Mouse (Mus musculus): ENCODE data around the gene Ssr2. TPM values are rescaled to one million over a fixed set of nuclear protein-coding genes. Genes with fewer than 3 reads are reported as not detected.

The Ssr2 gene
- 10 to 100 TPM; 97.1 to 98.9 TPM for total RNA-seq (2021)

DNA sequence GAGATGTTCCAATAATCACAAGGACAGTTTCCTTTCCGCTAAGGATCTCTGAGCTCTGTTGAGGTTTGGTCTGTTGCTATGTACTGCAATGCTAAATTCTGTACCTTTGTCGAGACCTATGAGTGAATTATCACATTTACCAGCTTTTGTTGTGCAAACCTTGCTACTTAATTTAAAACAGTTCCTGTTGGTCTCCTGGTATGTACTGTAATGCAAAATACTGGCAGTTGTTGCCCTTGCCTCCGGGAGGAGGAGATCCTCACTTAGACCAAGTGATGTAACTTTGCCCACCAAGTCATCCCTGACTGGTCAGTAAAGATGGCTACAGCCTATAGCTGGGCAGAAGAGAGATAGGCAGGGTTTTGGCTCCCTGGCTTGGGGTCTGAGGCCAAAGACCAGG, at the start of gene Ssr2:
Ssr2 (plus strand) TSS at position 337 of the 400 bp plus-strand sequence.
- DNase-seq: no peak

DNA sequence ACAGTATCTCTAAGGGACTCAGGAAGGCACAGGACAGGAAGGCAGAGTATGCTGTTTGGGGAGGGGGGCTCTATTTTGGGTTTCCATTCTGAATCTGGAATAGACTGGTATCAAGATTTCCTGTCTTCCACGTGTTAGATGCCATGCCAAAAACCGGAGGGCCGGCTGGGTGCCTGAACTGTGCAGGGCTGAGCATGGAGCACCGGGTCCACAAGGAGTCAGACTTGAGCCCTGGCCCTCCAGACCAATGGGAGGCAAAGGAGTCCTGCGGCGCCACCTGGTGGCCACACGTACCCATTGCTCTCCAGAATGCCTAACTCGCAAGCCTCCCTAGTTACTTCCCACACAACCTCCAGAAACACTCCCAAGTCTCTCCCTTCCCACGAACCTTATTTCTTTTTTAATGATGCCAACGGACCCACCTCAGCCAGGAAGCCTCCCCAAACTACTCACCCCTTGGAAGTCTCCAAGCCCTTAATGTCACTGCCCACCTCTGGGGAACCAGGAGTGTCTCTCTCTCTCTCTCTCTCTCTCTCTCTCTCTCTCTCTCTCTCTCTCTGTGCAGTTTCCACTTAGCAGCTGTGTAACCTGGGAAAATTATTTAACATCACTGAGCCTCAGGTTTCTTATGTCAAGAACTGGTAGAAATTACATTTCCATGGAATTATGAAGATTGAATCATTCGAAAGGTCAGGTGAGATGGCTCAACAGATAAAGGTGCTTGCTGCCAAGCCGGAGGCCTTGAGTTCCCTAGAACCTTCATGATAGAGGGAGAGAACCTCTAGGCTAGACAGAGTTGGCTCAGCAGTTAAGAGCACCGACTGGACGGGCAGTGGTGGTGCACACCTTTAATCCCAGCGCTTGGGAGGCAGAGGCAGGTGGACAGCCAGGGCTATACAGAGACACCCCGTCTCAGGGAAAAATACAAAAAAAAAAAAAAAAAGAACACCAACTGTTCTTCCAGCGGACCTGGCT, 49.2 kb upstream of the Ssr2 start:
- DNase-seq: peak; percentile 70 to 76

DNA sequence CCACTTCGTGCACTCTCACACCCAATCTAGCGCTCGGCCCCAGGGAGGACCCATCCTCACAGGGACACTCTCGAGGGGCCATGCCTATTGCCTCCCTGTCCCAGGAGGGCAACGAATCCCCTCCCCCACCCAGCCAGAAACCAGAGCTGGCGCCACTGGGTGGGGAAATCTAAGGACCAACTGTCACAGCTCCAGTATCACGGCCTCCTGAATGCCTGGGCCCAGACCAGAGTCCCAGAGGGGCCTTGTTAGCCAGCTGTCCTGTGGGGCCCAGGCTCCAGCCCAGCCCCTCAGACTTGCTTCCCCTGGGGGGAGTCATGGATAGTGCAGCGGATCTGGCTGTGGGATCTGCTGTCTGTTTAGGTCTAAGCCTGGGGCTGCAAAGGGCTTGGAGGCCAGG, 48.1 kb upstream of the Ssr2 start:
- DNase-seq: no peak

DNA sequence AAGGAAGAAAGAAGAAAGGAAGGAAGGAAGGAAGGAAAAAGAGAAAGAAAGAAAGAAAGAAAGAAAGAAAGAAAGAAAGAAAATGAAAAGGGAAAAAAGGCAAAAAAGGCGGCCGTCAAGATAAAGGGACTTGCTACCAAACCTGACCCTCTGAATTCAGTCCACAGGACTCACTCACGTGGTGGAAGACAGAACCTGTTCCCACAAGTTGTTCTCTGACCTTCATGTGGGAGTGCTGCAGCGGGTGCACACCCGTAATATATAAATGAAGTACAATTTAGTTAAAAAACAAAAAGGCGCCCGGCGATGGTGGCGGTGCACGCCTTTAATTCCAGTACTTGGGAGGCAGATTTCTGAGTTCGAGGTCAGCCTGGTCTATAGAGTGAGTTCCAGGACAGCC, 47.0 kb upstream of the Ssr2 start:
- DNase-seq: no peak

DNA sequence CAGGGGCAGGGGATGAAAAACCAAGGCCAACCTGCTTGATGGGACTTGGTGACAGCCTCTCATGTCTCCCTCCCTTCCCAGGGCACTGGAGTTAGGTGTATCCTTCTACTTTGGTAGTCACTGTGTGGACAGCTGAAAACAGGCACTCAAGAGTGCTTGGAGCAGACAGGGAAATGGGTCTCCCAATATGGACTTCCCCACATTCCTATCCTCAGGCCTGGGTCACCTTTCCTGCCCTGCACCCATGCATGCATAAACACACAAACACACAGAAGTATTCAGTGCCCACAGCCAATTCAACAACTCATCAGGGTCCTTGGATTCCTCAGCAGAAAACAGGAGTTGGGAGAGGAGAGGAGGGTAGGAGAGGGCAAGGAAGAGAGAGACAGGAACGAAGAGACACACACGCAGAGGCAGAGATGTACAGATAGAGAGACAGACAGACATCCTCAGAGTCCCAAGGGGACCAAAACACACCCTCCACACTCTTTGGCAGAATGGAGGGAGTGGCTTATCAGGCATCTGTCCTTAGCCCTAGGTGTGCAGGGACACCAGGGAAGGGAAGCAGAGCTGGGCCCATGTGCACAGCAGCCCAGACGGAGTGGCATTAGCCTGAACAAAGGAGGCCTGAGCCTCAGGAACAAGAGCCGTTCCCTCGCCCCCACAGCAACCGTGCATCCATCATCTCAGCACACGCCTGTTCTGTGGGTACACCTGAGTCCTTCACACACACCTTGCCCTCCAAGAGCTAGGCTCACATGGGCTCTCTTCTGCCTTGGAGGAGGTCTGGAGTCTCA, 46.3 kb upstream of the Ssr2 start:
- no peak for DNase-seq

DNA sequence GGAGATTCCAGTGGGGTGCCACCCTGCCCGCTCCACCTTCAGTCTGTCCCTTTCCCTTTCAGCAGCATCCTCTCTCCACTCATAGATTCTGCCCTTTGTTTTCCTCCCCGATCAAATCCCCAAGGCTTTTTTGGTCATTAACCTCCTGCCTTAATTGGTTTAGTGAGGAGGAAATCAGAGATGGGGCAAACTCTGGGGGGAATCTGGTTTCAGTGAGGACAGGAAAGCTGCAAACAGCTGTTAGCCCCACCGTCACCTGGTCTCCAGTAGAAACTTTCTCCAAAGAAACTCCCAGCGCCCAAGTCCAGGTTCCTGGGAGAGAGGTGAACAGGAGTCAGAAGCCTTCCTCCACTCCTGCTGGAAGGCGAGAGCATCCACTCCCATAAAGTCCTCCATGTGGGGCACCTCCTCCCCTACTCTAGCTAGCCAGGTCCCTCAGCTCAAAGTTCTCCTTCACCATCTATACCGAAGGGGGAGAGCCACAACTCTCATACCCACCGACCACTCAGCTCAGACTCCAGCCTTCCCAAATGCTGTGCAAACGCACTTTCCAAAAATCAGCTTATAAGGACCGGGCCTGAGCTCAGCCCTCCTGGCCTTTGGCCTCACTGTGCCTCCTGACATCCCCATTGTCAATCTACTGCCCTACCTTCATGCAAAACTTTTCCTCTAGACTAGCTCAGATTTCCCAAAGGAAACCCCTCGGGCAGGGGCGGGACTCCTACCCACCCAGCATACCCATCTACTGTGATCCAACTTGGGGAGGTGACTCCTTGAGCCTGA, 45.4 kb upstream of the Ssr2 start:
- no peak for DNase-seq

DNA sequence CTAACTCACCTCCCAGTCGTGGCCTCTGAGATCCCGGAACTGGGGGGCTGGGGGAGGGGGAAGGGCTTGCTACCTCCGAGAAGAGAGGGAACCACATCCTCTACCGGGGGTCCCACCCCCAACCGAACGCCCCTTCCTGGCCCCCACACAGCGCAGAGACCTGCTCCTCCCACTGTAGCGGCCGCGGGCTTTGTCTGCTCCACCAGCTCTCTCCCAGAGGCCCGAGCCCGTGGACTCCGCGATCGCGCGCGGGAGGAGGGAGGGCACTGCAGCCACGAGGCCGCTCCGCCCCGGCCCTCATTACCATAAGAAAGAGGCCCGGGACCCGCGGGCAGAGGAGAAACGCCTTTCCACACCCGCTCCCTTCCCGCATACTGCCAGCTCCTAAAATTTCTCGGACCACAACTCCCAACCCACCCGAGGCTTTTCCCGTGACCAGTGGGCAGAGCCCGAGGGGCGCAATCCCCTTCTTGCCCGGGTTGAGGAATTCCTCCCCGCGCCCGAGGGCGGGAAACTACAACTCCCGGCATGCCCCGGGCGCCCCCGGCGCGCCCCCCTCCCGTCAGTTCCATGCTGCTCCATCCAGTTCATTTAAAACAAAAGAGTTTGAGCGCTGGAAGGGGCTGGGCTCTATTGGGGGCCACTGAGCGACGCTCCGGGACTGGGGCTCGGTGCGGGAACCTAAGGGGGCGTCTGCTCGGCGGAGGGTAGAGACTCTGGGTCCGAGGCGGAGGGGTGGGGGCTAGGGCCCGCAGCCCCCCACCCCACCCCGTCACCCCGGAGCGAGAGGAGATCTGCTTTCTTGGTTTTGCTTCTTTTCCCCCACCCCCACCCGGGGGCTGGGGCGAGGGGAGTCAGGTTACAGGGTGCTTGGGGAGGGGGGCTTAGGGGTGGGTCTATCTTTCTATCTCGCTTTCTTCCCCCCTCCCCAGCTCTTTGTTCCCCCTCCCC, 44.1 kb upstream of the Ssr2 start:
- DNase-seq: peak; percentile 89

DNA sequence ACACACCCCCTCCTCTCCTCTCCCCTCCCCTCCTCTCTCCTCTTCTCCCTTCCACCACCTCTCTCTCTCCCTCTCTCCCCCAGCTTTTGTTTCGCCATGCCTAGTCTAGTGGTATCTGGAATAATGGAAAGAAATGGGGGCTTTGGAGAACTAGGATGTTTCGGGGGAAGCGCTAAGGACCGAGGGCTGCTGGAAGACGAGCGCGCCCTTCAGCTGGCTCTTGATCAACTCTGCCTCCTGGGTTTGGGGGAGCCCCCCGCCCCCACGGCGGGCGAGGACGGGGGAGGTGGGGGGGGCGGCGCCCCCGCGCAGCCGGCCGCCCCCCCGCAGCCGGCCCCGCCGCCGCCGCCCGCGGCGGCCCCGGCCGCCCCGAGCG, 43.4 kb upstream of the Ssr2 start, which contains the start of gene Mex3a:
Mex3a (plus strand) TSS at position 97 of the 376 bp plus-strand sequence.
- DNase-seq: no peak

DNA sequence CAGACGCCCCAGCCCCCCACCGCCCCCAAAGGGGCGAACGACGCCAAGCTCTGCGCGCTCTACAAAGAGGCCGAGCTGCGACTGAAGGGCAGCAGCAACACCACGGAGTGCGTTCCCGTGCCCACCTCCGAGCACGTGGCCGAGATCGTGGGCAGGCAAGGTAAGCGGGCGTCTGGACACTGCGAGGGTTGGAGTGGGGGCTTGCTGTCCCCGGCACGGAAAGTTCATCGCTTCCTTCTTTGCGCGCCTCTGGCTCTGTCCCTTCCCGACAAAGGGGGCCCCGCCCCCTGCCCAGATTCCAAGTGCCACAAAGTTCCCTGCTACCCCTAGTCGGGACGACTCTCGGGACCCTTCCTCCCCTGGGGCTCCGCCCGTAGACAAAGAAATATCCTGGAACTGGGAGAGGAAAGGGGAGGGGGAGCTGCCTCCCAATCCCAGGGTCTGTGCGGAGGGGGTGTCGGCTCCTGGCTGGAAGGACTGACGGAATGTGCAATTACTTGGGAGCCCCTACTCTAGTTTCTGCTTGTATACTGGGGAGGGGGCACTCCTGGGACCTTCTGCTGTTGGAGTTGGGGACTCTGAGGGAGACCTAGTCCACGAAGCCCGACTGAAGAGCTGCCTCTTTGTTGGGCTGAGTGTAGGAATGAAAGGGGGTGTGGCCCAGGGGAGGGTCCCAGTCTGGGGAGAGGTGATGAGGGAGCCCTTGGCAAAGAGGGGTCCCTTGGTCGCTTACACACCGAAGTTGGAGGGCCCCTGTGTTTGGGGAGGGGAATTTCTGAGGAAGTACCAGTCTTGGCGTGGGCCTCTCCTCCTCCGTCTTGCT, 42.8 kb upstream of the Ssr2 start:
- DNase-seq: no peak

DNA sequence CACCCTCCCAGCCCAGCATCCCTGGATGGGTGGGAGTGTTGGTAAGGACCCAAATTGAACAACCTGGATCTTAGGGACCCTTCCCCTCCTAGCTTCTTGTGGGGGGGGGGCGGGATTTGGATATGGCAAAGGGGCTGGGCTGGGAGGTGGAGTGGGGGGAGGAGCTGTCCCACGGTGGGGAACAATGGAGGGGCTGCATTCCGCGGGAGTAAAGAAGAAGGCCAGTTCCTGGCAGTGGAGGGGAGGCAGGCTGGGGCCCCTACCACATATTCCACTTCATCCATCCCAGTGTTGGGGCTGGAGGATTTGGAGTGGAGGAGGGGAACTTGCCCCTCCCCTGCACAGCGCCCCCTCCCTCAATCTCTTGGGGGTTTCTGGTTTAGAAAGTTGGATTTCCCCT, 42.0 kb upstream of the Ssr2 start:
- DNase-seq: no peak

DNA sequence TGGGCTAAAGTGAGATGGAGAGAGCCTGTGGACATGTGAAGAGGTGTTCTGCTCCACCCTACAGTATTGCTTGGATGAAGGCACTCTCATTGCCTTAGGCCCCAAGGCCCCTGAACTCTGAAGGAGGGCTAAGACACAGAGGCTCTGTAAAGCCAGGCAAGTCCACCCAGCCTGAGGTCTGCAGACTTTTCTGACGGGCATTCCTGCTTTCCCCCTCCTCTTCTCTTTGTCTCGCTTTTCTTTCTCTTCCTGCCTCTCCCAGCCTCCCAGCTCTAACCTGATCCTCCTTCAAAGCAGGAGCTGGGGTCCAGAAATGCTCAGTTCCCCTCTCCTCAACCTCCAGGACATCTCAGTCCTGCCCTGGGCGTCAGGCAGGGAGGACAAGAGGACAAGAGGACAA, 40.7 kb upstream of the Ssr2 start:
- DNase-seq: no peak

DNA sequence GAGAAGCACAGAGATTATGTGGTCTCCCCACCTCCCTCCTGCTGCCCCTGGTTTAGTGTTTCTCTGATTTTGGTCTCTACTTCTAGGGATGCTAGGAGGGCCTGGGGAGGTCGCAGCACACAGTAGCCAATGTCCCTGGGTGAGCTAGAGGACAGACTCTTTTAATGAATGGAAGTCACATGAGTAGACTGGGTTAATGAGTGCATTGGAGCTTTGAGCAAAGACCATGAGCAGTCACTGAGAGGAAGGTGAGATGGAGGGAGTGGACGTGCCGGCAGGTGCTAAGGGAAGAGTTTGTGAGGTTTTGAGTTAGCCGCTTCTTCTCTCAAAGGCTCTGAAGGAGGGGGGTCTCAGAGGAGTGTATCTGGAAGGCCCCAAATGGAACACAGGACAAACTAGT, 40.1 kb upstream of the Ssr2 start:
- DNase-seq: no peak

DNA sequence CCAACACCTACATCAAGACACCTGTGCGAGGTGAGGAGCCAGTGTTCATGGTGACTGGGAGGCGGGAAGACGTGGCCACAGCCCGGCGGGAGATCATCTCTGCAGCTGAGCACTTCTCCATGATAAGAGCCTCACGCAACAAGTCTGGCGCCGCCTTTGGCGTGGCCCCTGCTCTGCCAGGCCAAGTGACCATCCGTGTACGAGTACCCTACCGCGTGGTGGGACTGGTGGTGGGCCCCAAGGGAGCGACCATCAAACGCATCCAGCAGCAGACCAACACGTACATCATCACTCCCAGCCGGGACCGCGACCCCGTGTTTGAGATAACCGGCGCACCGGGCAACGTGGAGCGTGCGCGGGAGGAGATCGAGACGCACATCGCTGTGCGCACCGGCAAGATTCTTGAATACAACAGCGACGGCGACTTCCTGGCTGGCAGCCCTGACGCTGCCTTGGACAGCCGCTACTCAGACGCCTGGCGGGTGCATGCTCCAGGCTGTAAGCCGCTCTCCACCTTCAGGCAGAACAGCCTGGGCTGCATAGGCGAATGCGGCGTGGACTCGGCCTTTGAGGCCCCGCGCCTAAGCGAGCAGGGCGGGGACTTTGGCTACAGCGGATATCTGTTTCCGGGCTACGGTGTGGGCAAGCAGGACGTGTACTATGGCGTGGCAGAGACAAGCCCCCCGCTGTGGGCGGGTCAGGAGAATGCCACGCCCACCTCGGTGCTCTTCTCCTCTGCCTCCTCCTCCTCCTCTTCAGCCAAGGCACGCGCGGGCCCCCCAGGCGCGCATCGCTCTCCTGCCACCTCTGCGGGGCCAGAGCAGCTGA, 39.4 kb upstream of the Ssr2 start:
- peak; percentile 61 to 78 for DNase-seq

DNA sequence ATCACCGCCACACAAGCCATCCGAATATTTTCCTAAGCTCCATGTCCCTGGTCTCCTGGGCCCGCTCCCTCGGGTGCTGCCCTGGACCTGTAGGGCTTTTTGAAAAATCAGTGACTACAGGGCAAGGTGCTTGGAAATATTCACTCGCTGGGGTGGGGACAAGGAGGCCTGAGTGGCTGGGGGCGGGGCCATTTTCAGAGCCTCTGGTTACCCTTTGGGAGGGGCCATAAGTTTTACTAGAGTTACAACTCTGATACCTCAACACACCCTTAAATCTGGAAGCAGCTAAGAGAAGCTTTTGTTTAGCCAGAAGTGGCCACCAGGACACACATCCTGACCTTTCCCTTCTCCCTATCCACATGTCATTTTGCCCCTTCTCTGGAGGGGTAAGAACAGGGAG, 38.5 kb upstream of the Ssr2 start:
- no peak for DNase-seq

DNA sequence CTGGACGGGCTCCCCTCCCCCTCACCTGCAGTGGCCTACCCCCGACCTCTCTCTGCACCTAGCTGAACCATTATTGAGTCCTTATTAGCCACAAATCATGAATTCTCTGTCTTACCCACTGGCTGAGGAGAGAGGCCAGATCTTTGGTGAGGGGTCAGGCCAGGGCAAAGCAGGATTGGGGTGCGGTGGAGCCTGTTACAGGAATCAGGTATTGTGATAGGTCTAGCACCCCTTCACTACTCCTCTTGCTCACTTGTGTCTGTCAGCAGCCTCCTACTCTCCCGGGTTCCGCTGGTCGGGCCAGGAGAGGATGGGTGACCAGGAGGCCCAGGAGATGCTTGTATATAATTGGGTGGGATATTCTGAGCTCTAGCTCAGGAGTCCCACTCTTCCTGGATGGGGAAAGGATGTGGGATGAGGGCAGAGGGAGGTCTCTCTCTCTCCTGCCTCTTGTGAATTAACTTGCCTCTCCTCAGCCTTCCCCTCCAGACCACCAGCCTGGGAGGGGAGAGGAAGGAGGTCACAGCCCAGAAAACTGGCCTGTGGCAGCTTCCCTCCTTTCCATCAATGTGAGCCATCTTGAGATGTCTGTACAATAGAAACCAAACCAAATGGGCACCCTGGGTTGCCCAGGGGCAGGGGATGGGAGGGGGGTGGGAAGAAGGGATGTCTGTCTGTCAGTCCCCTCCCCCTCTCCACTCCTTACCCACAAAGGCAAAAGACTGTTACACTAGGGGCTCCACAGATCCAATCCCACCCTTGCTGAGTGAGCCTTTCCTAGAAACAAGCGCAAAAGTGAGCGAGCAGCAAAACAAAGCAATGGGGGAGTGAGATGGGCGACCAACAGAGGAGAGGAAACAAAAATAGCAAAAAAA, 37.2 kb upstream of the Ssr2 start:
- no peak for DNase-seq

DNA sequence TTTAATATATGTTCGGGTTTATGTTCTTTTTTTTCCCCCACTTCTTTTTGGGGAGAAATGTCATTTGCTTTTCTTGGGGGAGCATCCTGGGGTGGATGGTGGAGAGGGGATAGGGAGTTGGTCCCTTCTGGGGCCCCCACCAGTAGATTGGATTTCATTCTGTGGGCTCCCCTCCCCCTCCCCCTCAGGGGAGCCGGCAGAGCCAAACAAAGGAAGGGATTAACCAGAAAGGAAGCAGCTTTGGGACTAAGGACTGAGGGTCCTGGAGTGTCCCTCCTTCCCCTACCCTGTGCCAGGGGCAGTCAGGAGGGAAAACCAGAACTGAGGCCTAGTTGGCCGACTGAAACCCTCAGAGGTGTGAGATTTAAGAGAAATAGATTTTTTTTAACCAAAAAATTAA, 36.3 kb upstream of the Ssr2 start:
- no peak for DNase-seq

DNA sequence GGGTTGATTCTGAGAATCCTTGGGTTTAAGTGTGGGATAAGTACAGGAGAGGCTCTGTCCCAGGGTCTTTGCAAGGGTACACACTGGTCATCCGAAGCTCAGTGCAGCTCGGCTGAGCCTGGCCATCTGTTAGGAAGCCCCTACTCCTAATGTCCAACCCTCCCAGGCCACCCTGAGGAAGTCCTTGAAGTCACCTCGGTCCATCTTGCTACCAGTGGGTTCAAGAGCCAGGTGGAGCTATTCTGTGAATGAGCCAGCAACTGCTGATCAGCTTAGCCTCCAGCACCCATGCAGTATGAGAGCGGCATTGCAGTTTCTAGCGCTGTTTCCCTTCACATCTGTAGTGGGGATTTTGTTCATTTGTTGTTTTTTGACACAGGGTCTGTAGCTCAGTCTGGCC, 35.6 kb upstream of the Ssr2 start:
- DNase-seq: no peak

DNA sequence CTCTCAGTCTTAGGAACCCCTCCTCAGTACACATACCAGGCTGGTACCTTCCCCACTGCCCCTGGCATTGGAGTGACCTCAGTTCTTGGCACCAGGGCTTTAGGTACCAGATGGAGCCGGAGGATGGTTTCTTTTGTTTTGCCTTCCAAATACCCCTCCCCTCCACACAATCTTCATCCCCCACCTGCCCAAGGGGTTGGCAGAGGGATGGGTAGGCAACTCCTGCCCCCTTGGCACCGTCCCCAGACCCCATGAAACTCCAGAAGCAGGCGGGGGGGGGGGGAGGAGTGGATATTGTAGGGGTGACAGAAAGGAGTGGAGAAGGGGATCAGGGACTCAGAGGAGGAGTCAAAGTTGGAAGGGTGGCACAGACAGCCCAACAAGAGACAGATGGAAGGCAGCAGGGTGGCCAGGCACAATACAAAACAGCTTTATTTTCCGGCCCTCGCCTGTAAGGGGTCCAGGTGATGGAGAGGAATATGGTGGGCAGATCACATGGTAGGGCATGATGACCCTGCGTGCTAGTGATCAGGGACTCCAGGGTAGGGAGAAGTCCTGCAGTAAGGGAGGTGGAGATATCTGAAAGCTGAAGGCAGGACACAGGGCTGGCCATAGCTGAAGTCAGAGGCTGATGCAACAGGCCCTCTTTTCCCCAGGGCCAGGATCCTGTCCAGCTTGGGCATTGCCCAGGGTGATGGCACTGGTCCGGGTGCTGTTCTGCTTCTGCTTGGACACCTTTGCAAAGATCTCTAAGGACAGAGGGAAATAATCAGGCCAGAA, 33.9 kb upstream of the Ssr2 start:
- DNase-seq: no peak

Data from layer of hippocampus, postnatal 36 days (tissue).